Mouse (Mus musculus): ENCODE measurements around the gene Mtcl1. TPM values are rescaled to one million over a fixed set of nuclear protein-coding genes. Genes with fewer than 3 reads are reported as not detected.

The Mtcl1 gene
- polyA plus RNA-seq, 1 experiment from 2014 or later: 0.75 TPM

DNA sequence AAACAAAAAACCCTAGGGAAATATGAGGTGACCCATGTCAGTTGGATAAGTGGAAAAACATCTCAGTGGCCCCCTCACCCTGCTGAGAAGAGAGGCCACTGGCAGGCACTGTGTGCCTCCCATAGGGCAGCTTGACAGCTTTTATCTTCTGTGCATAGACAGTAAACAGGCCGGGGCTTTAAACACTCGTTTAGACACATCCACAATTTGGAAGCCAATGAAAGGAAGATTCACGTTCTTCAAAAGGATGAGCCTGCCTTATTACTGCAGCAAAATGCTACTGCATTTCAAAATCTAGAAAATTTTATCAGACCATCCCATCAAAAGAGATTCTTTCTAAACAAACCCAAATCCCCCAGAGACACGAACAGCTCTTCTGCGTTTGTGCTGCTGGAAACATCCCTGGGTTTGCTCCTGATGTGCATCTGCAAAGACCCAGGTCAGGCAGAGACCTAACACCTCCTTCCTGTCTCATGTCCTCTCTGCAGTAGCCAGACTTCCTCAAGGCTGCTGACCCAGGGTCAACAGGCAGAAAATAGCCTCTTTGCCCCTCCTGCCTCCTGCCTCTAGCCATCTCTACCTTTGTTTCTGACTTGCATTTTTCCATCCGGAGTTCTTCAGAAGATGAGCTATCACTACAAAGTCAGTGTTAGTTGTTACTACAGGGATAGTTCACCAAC is 46.6 kb downstream of the Mtcl1 start:
- Histone ChIP-seq H3K9me3 (replicated peaks) (no peaks in the 10 kb centered on the region), H3K4me1 (peaks cover 6% of the 10 kb centered on the region; the same call in 1 of the 2 replicates), H3K4me3 (no peak overlapping the region), H3K36me3 (no peaks in the 10 kb centered on the region), H3K4me2 (no peak overlapping the region), H3K27me3 (replicated peaks) (peaks cover 13% of the 10 kb centered on the region), H3K27ac (no peak overlapping the region), H3K9ac (no peak overlapping the region)
- 27% methylated on average over 6 of the region's 6 CpGs for WGBS (ENCODE audit: insufficient replicate concordance)
- no peak for ATAC-seq

DNA sequence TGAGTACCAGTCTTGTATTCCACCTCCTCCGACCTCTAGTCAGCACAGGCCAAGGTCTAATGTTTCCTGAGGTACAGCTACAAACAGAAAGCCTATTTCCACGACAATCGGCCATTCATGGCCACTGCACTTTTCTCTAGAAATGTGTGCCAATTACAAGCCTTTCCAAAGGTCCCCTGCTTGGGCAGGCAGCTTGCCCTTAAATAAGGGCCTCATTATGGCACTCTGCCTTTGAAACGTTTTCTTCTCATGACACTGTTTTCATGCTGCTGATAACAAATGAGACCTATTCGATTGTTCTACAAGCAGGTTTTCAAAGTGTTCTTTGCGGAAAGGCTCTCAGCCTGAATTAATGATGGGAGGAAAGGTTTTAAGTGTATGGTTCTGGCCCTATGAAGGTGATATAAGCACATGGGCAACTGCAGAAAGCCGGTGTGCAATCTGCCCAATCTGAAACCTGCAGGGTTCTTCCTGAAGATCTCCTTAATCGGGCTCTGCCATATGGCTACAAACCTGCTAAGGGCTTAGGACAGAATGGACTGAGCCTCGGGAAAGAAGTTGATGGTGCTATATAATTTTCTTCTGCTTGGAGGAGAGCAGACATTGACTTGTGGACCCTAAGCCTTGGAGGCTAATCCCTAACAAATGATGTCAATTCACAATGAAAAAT is 47.8 kb downstream of the Mtcl1 start:
- Histone ChIP-seq H3K27me3 (replicated peaks) (peaks cover 13% of the 10 kb centered on the region), H3K9ac (no peak overlapping the region), H3K9me3 (replicated peaks) (no peaks in the 10 kb centered on the region), H3K4me1 (peaks cover 6% of the 10 kb centered on the region; the same call in 1 of the 2 replicates), H3K36me3 (no peaks in the 10 kb centered on the region), H3K27ac (no peak overlapping the region), H3K4me3 (no peak overlapping the region), H3K4me2 (no peak overlapping the region)
- ATAC-seq: no peak
- 63% methylated on average over 9 of the region's 9 CpGs for WGBS (ENCODE audit: insufficient replicate concordance)

DNA sequence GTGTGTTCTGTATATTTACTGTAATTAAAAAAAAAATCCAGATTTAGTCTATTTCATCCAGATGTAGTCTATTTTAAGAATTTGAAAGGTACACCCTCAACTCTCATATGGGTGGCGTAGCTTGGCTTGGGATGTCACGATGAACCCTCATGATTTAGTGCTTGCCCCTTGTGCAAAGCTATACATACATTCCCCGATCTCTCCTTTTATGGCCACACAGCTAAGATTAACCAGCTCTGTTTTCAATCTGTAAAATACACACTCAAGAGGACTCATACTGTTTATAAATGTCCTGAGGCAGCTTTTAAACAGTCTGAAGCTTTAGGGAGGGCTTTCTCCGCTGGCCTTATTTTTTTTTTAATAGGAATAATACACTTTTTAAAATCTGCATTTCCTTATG is 49.8 kb downstream of the Mtcl1 start:
- Histone ChIP-seq H3K4me3 (no peak overlapping the region), H3K9ac (no peak overlapping the region), H3K27ac (no peak overlapping the region), H3K27me3 (replicated peaks) (peaks cover 5% of the 10 kb centered on the region), H3K9me3 (replicated peaks) (0 out of 2 replicates have a peak, but pooled peaks cover 7% of the 10 kb centered on the region), H3K4me2 (no peak overlapping the region), H3K4me1 (no peaks in the 10 kb centered on the region; the same call in 1 of the 2 replicates), H3K36me3 (no peaks in the 10 kb centered on the region)
- no peak for ATAC-seq
- WGBS (ENCODE audit: insufficient replicate concordance): 71% methylated on average over 4 of the region's 4 CpGs

DNA sequence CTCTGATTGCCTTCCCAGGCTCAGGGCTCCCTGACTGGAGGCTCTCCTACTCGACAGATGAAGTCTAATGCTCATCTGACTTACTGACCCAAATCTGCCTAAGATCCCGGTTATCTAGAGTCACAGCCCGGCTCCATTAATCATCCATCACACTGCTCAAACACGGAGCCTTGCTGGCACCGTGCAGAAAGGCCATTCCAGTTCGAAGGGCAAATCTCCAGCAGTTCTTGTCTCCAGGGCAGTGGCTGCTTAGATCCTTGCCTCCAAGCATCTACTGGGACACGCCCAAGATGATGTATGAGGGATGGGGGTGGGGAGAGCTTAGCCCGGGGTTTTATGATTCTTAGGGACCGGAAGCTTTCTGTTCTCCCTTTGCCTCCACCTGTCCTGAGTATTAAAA is 55.0 kb downstream of the Mtcl1 start:
- H3K36me3 ChIP-seq: no peaks in the 10 kb centered on the region
- WGBS (ENCODE audit: insufficient replicate concordance): 53% methylated on average over 9 of the region's 9 CpGs
- H3K9me3 ChIP-seq (replicated peaks): 0 out of 2 replicates have a peak, but pooled peaks cover 7% of the 10 kb centered on the region
- no peak for ATAC-seq
- H3K4me1 ChIP-seq: no peaks in the 10 kb centered on the region
- H3K27ac ChIP-seq: no peak overlapping the region
- no peak overlapping the region for H3K4me2 ChIP-seq
- H3K4me3 ChIP-seq: no peak overlapping the region
- no peaks in the 10 kb centered on the region for H3K27me3 ChIP-seq (replicated peaks)
- H3K9ac ChIP-seq: no peak overlapping the region

DNA sequence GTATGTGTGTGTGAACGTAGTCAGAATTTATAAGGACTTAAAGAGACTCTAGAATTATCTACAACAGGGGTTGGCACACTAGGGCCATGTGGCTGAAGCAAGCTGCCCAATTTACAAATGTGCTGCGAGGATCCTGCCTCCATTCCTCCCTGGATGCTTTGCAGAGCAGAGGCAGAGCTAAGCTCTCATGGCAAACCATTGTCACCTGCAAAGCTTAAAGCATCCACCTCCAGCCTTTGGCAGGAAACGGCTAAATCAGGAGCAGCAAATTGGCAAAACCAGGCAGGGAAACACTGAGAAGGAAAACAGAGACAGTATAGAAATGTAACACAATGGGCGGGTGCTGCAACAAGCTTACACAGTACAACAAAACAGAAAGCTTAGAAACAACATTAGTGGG is 61.2 kb downstream of the Mtcl1 start:
- no peaks in the 10 kb centered on the region for H3K27me3 ChIP-seq (replicated peaks)
- no peaks in the 10 kb centered on the region for H3K4me1 ChIP-seq
- H3K4me2 ChIP-seq: no peak overlapping the region
- no peaks in the 10 kb centered on the region for H3K36me3 ChIP-seq
- no peak overlapping the region for H3K4me3 ChIP-seq
- no peak overlapping the region for H3K27ac ChIP-seq
- no peaks in the 10 kb centered on the region for H3K9me3 ChIP-seq (replicated peaks)
- 64% methylated on average over 4 of the region's 4 CpGs for WGBS (ENCODE audit: insufficient replicate concordance)
- H3K9ac ChIP-seq: no peak overlapping the region
- no peak for ATAC-seq

DNA sequence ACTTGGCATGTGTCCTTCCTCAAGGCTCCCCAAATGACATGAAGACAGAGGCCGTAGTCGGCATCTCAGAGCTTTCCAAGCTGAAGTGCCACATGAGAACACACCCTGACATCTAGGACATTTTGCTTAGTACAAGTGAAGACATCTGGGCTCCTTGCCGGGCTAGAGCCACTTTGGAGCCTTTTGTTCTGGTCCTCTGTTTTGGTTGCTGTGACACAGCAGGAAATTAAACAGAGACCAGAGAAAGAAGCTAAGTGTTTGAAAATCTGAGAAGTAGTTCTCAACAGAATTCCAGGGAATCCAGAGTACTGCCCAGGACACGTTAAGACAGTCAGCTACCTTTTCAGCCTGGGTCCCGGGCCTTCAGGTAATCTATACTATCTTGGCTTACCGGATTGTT is 68.2 kb downstream of the Mtcl1 start:
- Histone ChIP-seq H3K36me3 (no peaks in the 10 kb centered on the region), H3K9me3 (replicated peaks) (no peaks in the 10 kb centered on the region), H3K27me3 (replicated peaks) (no peaks in the 10 kb centered on the region), H3K4me2 (no peak overlapping the region), H3K9ac (no peak overlapping the region), H3K4me3 (no peak overlapping the region), H3K27ac (no peak overlapping the region), H3K4me1 (no peaks in the 10 kb centered on the region)
- ATAC-seq: no peak
- 81% methylated on average over 6 of the region's 6 CpGs for WGBS (ENCODE audit: insufficient replicate concordance)

DNA sequence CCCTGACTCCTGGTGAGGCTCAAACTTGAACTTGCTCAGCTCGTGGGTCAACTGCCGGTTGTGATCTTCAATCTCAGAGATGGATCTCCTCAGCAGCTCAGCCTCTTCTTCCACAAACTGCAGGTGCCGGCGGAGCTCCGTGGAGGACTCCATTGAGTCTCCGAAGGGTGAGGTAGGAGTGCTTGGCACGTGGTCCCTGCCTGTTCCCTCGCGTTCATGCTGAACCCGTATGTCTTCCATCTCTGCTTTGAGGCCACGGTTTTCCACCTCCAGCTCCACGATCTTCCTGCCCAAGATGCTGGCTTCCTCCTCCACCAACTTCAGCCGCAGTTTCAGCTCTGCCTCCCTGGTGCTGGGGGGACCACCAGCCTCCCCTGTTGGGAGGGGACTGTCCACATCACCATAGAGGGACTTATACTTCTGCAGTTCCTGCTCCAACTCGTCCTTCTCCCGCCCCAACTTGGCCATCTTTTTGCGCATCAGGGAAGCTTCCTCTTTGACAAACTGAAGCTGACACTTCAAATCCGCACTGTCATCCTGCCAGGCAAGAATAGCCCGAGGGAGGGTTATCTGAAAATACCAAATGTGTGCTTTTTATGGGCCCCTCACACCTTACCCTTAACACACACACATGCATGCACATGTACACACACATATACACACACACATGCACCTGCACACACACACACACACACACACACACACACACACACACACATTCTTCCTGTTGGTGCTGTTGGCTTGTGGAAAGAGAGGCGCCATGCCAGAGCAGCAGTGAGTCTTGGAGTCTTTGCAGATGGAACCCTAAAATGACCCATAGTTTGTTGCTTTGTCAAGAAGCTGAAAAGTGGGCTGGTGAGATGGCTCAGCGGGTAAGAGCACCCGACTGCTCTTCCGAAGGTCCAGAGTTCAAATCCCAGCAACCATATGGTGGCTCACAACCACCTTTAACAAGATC is 69.4 kb downstream of the Mtcl1 start:
- Histone ChIP-seq H3K4me2 (no peak overlapping the region), H3K9ac (no peak overlapping the region), H3K4me1 (no peaks in the 10 kb centered on the region), H3K27me3 (replicated peaks) (no peaks in the 10 kb centered on the region), H3K9me3 (replicated peaks) (no peaks in the 10 kb centered on the region), H3K4me3 (no peak overlapping the region), H3K27ac (no peak overlapping the region), H3K36me3 (no peaks in the 10 kb centered on the region)
- no peak for ATAC-seq
- 63% methylated on average over 22 of the region's 22 CpGs for WGBS (ENCODE audit: insufficient replicate concordance)

DNA sequence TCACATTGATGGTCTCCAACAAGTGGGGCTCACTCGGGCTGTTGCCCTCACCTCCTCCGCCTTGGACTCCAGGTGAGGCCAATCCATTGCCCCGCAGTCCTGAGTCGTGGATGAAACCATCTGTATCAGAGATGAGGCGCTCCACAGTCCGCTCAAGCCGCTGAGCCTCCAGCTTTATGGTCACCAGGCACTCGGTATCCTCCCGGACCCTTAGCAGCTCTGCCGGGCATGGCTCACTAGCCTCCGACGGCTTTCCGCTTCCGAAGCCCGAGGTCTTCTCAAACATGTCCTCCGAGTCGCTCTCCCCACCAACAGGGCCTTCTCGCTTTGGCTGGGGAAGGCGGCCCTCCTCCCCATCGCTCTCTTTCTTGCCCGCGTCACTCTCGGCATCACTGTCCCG is 70.2 kb downstream of the Mtcl1 start:
- Histone ChIP-seq H3K9me3 (replicated peaks) (no peaks in the 10 kb centered on the region), H3K27me3 (replicated peaks) (no peaks in the 10 kb centered on the region), H3K27ac (no peak overlapping the region), H3K4me1 (no peaks in the 10 kb centered on the region), H3K36me3 (no peaks in the 10 kb centered on the region), H3K9ac (no peak overlapping the region), H3K4me2 (no peak overlapping the region), H3K4me3 (no peak overlapping the region)
- no peak for ATAC-seq
- WGBS (ENCODE audit: insufficient replicate concordance): 90% methylated on average over 24 of the region's 24 CpGs

DNA sequence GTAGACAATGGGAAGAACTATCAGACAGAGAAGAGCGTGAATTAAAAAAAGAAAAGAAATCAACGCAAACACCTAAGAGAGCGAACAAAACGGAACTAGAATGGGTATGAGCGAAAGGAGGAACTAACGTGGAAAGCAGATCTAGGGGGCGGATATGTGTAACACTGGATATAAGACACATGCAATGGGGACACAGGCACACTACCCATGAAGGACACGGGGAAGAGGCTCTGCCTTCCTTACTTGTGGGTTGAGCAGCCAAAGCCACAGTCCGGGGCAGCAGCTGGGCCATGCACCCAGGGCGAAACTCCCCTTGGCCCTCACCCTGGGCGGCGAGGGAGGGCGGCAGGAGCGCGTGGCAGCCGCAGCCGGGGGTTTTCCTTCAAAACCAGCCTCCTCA is 71.4 kb downstream of the Mtcl1 start:
- Histone ChIP-seq H3K27ac (no peak overlapping the region), H3K4me1 (no peaks in the 10 kb centered on the region), H3K9ac (no peak overlapping the region), H3K4me2 (no peak overlapping the region), H3K27me3 (replicated peaks) (no peaks in the 10 kb centered on the region), H3K4me3 (no peak overlapping the region), H3K36me3 (no peaks in the 10 kb centered on the region), H3K9me3 (replicated peaks) (no peaks in the 10 kb centered on the region)
- ATAC-seq: no peak
- 72% methylated on average over 17 of the region's 17 CpGs for WGBS (ENCODE audit: insufficient replicate concordance)

DNA sequence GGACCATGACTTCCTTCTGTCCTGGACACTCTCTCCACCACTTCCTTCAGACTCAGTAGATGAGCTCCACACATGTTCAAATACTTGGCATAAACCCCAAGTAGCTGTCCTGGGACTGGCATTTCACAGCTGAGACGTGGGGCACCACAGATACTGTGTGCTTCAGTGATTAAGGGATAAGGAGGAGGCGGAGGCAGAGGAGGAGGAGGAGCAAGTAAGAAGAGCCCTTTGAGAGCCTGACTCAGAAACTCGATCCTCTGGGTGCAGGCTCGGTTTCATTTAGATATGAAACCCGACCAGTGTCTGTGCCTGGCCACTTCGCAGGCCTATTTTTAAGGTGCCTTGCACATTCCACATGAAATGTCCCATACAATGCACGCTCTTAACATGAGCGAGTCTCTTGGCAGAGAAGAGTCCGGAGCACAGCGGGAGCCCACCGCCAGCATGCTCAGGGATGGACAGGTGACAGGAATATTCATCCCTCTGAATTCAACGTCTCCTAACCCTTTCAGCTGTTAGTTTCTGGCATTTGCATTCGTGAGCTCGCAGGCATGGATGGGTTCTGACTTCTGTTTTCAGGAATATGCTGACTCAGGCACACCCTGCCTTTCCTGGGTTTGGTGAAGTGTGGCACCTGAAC is 74.8 kb downstream of the Mtcl1 start:
- no peak for ATAC-seq

DNA sequence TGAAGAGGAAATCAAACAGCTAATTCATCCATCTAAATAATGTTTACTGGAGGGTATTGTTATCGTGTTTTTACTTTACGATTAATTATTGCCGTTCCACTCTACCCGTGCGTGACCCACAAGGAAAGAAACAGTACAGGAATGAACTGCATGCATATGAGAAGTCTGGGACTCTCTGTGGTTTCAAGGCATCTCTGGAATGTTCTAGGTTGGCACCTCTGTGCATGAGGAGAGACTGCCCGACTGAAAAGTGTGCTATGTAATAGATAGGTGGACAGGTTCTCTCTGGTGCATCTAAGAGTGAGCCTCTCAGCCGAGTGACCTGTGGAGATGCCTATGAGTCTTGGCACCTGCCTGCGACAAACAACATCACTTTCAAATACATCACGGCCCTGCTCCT is 78.7 kb downstream of the Mtcl1 start:
- Histone ChIP-seq H3K4me2 (no peak overlapping the region), H3K9me3 (replicated peaks) (no peaks in the 10 kb centered on the region), H3K27me3 (replicated peaks) (no peaks in the 10 kb centered on the region), H3K4me3 (no peak overlapping the region), H3K4me1 (no peaks in the 10 kb centered on the region), H3K36me3 (no peaks in the 10 kb centered on the region), H3K9ac (no peak overlapping the region), H3K27ac (no peak overlapping the region)
- WGBS (ENCODE audit: insufficient replicate concordance): 84% methylated on average over 9 of the region's 9 CpGs
- ATAC-seq: no peak

More for the DNA sequence above, 74.8 kb downstream of the Mtcl1 start:
- no peak overlapping the region for H3K9ac ChIP-seq
- H3K27ac ChIP-seq: no peak overlapping the region
- H3K4me3 ChIP-seq: no peak overlapping the region
- H3K27me3 ChIP-seq (replicated peaks): no peaks in the 10 kb centered on the region
- WGBS (ENCODE audit: insufficient replicate concordance): 55% methylated on average over 14 of the region's 14 CpGs
- no peaks in the 10 kb centered on the region for H3K4me1 ChIP-seq
- H3K4me2 ChIP-seq: no peak overlapping the region
- no peaks in the 10 kb centered on the region for H3K9me3 ChIP-seq (replicated peaks)
- no peaks in the 10 kb centered on the region for H3K36me3 ChIP-seq

Data from liver, embryonic 12.5 days (tissue).